Mouse (Mus musculus): ENCODE results near the gene Id3. TPM values are rescaled to one million over a fixed set of nuclear protein-coding genes. Genes with fewer than 3 reads are reported as not detected.

The Id3 gene
- total RNA-seq, 1 experiment: 126 TPM

- H3K27ac ChIP-seq (ENCODE audit: insufficient read depth, low read depth, low read length, poor library complexity, severe bottlenecking): no peak overlapping the region
- no peak for DNase-seq (ENCODE audit: low read depth, low spot score)
- TF ChIP-seq CHD2 (IDR thresholded peaks at IDR 0.05; ENCODE audit: low read depth, low read length): no peak
- TF ChIP-seq MAFK (IDR thresholded peaks at IDR 0.05; ENCODE audit: insufficient read depth, low read depth, low read length): no peak
- TF ChIP-seq ZC3H11A (IDR thresholded peaks at IDR 0.05; ENCODE audit: borderline replicate concordance, low read depth, low read length): no peak
- no peak for TF ChIP-seq HCFC1 (IDR thresholded peaks at IDR 0.05; ENCODE audit: borderline replicate concordance, insufficient read depth, low read length)
- TF ChIP-seq ZNF384 (IDR thresholded peaks at IDR 0.05; ENCODE audit: low read depth, low read length): no peak
- no peaks in the 10 kb centered on the region for H3K9me3 ChIP-seq (ENCODE audit: control insufficient read depth, insufficient read depth, low read depth, low read length)
- no peak overlapping the region for H3K9ac ChIP-seq (ENCODE audit: insufficient read depth, low read depth, low read length, poor library complexity, severe bottlenecking)
- H3K4me3 ChIP-seq (ENCODE audit: insufficient read depth in 1 of 2, low read depth in 1 of 2, low read length in 2 of 2, poor library complexity in 1 of 2, severe bottlenecking in 1 of 2): no peak overlapping the region
- in situ Hi-C loops (cut with MboI; ENCODE audit: low sequenced_read_pairs in 2 of 2, unreplicated experiment in 2 of 2): no loop called here
- no peaks in the 10 kb centered on the region for H3K4me1 ChIP-seq (ENCODE audit: control insufficient read depth in 2 of 2, insufficient read depth in 2 of 2, low read length in 2 of 2, poor library complexity in 1 of 2)
- no peaks in the 10 kb centered on the region for H3K36me3 ChIP-seq (ENCODE audit: control insufficient read depth, insufficient read depth, low read length, poor library complexity, severe bottlenecking)
Measured at GRCm38 (mm10) chr4:136125458-136125857, 17.8 kb upstream of the Id3 start.

- Histone ChIP-seq H3K4me3 (ENCODE audit: insufficient read depth in 1 of 2, low read depth in 1 of 2, low read length in 2 of 2, poor library complexity in 1 of 2, severe bottlenecking in 1 of 2) (no peak overlapping the region), H3K9me3 (ENCODE audit: control insufficient read depth, insufficient read depth, low read depth, low read length) (no peaks in the 10 kb centered on the region), H3K9ac (ENCODE audit: insufficient read depth, low read depth, low read length, poor library complexity, severe bottlenecking) (no peak overlapping the region), H3K4me1 (ENCODE audit: control insufficient read depth in 2 of 2, insufficient read depth in 2 of 2, low read length in 2 of 2, poor library complexity in 1 of 2) (no peaks in the 10 kb centered on the region), H3K36me3 (ENCODE audit: control insufficient read depth, insufficient read depth, low read length, poor library complexity, severe bottlenecking) (no peaks in the 10 kb centered on the region), H3K27ac (ENCODE audit: insufficient read depth, low read depth, low read length, poor library complexity, severe bottlenecking) (no peak overlapping the region)
- DNase-seq (ENCODE audit: low read depth, low spot score): no peak
- TF ChIP-seq HCFC1 (IDR thresholded peaks at IDR 0.05; ENCODE audit: borderline replicate concordance, insufficient read depth, low read length) (no peak), CHD2 (IDR thresholded peaks at IDR 0.05; ENCODE audit: low read depth, low read length) (no peak), ZNF384 (IDR thresholded peaks at IDR 0.05; ENCODE audit: low read depth, low read length) (no peak), MAFK (IDR thresholded peaks at IDR 0.05; ENCODE audit: insufficient read depth, low read depth, low read length) (no peak), ZC3H11A (IDR thresholded peaks at IDR 0.05; ENCODE audit: borderline replicate concordance, low read depth, low read length) (no peak)
- in situ Hi-C loops (cut with MboI; ENCODE audit: low sequenced_read_pairs in 2 of 2, unreplicated experiment in 2 of 2): no loop called here
Measured at GRCm38 (mm10) chr4:136126019-136126418, 17.3 kb upstream of the Id3 start.

GRCm38 (mm10) chr4:136127670-136128069, 15.6 kb upstream of the Id3 start:
- H3K9me3 ChIP-seq (ENCODE audit: control insufficient read depth, insufficient read depth, low read depth, low read length): no peaks in the 10 kb centered on the region
- H3K9ac ChIP-seq (ENCODE audit: insufficient read depth, low read depth, low read length, poor library complexity, severe bottlenecking): no peak overlapping the region
- TF ChIP-seq ZNF384 (IDR thresholded peaks at IDR 0.05; ENCODE audit: low read depth, low read length) (no peak), HCFC1 (IDR thresholded peaks at IDR 0.05; ENCODE audit: borderline replicate concordance, insufficient read depth, low read length) (no peak), MAFK (IDR thresholded peaks at IDR 0.05; ENCODE audit: insufficient read depth, low read depth, low read length) (no peak), ZC3H11A (IDR thresholded peaks at IDR 0.05; ENCODE audit: borderline replicate concordance, low read depth, low read length) (no peak), CHD2 (IDR thresholded peaks at IDR 0.05; ENCODE audit: low read depth, low read length) (no peak)
- H3K4me3 ChIP-seq (ENCODE audit: insufficient read depth in 1 of 2, low read depth in 1 of 2, low read length in 2 of 2, poor library complexity in 1 of 2, severe bottlenecking in 1 of 2): no peak overlapping the region
- in situ Hi-C loops (cut with MboI; ENCODE audit: low sequenced_read_pairs in 2 of 2, unreplicated experiment in 2 of 2): no loop called here
- DNase-seq (ENCODE audit: low read depth, low spot score): no peak
- H3K27ac ChIP-seq (ENCODE audit: insufficient read depth, low read depth, low read length, poor library complexity, severe bottlenecking): no peak overlapping the region
- no peaks in the 10 kb centered on the region for H3K4me1 ChIP-seq (ENCODE audit: control insufficient read depth in 2 of 2, insufficient read depth in 2 of 2, low read length in 2 of 2, poor library complexity in 1 of 2)
- H3K36me3 ChIP-seq (ENCODE audit: control insufficient read depth, insufficient read depth, low read length, poor library complexity, severe bottlenecking): no peaks in the 10 kb centered on the region

- no peak for DNase-seq (ENCODE audit: low read depth, low spot score)
- H3K9me3 ChIP-seq (ENCODE audit: control insufficient read depth, insufficient read depth, low read depth, low read length): no peaks in the 10 kb centered on the region
- H3K4me1 ChIP-seq (ENCODE audit: control insufficient read depth in 2 of 2, insufficient read depth in 2 of 2, low read length in 2 of 2, poor library complexity in 1 of 2): peaks cover 0 to 5% of the 10 kb centered on the region in 2 experiments; a peak in 1 of 4 replicates
- TF ChIP-seq ZC3H11A (IDR thresholded peaks at IDR 0.05; ENCODE audit: borderline replicate concordance, low read depth, low read length): no peak
- H3K27ac ChIP-seq (ENCODE audit: insufficient read depth, low read depth, low read length, poor library complexity, severe bottlenecking): no peak overlapping the region
- no peak overlapping the region for H3K4me3 ChIP-seq (ENCODE audit: insufficient read depth in 1 of 2, low read depth in 1 of 2, low read length in 2 of 2, poor library complexity in 1 of 2, severe bottlenecking in 1 of 2)
- H3K9ac ChIP-seq (ENCODE audit: insufficient read depth, low read depth, low read length, poor library complexity, severe bottlenecking): no peak overlapping the region
- H3K36me3 ChIP-seq (ENCODE audit: control insufficient read depth, insufficient read depth, low read length, poor library complexity, severe bottlenecking): no peaks in the 10 kb centered on the region
- in situ Hi-C loops (cut with MboI; ENCODE audit: low sequenced_read_pairs in 2 of 2, unreplicated experiment in 2 of 2): no loop called here
Measured at GRCm38 (mm10) chr4:136129842-136130241, 13.5 kb upstream of the Id3 start.

- H3K27ac ChIP-seq (ENCODE audit: insufficient read depth, low read depth, low read length, poor library complexity, severe bottlenecking): no peak overlapping the region
- no peak for TF ChIP-seq MAFK (IDR thresholded peaks at IDR 0.05; ENCODE audit: insufficient read depth, low read depth, low read length)
- TF ChIP-seq ZC3H11A (IDR thresholded peaks at IDR 0.05; ENCODE audit: borderline replicate concordance, low read depth, low read length): no peak
- TF ChIP-seq HCFC1 (IDR thresholded peaks at IDR 0.05; ENCODE audit: borderline replicate concordance, insufficient read depth, low read length): no peak
- TF ChIP-seq CHD2 (IDR thresholded peaks at IDR 0.05; ENCODE audit: low read depth, low read length): no peak
- no peak for TF ChIP-seq ZNF384 (IDR thresholded peaks at IDR 0.05; ENCODE audit: low read depth, low read length)
- H3K36me3 ChIP-seq (ENCODE audit: control insufficient read depth, insufficient read depth, low read length, poor library complexity, severe bottlenecking): no peaks in the 10 kb centered on the region
- no peaks in the 10 kb centered on the region for H3K9me3 ChIP-seq (ENCODE audit: control insufficient read depth, insufficient read depth, low read depth, low read length)
- H3K9ac ChIP-seq (ENCODE audit: insufficient read depth, low read depth, low read length, poor library complexity, severe bottlenecking): no peak overlapping the region
- H3K4me1 ChIP-seq (ENCODE audit: control insufficient read depth in 2 of 2, insufficient read depth in 2 of 2, low read length in 2 of 2, poor library complexity in 1 of 2): peaks cover 0 to 8% of the 10 kb centered on the region in 2 experiments; a peak in 1 of 4 replicates
- in situ Hi-C loops (cut with MboI; ENCODE audit: low sequenced_read_pairs in 2 of 2, unreplicated experiment in 2 of 2): no loop called here
- no peak for DNase-seq (ENCODE audit: low read depth, low spot score)
- H3K4me3 ChIP-seq (ENCODE audit: insufficient read depth in 1 of 2, low read depth in 1 of 2, low read length in 2 of 2, poor library complexity in 1 of 2, severe bottlenecking in 1 of 2): no peak overlapping the region
Measured at GRCm38 (mm10) chr4:136133801-136134200, 9.5 kb upstream of the Id3 start.

Data from ES-E14 (cell line).